Mouse (Mus musculus) hematopoietic stem cell, adult 5-6 weeks (primary cell): Measurements from ENCODE around the gene Chodl. TPM values are rescaled to one million over a fixed set of nuclear protein-coding genes. Genes with fewer than 3 reads are reported as not detected.

Experiments
- ATAC-seq, 2 experiments: fragments of 125-278 bp in 1 of 2; replicated peaks in 1 of 2; 2 replicates each; pipeline ENCODE4 v1.8.0; 2016 to 2017; ENCODE audit warnings: inconsistent platforms in 2 of 2, mild to moderate bottlenecking in 2 of 2, moderate number of reproducible peaks in 2 of 2, low read depth in 1 of 2, moderate TSS enrichment in 1 of 2; ENCODE audit not compliant: low FRiP score in 2 of 2, poor library complexity in 2 of 2, severe bottlenecking in 2 of 2, insufficient read depth in 1 of 2, low TSS enrichment in 1 of 2
- total RNA-seq: library from RNA; stranded (forward); fragments of 172-1452, 232-1000 nt; gene quantifications from 2 replicates; pipeline ENCODE4 v1.2.3, GENCODE M21; 2017

Gene Chodl
- total RNA-seq: not detected in 2 replicates

- ATAC-seq: peak; percentile 32 to 46
Observed at GRCm38 (mm10) chr16:78930382-78931286, at the start of gene Chodl. Chodl (plus strand) TSS chr16:78930948.

GRCm38 (mm10) chr16:78922644-78923043 is 8.1 kb upstream of the Chodl start:
- ATAC-seq: no peak

- ATAC-seq: peak in 1 of 2 experiments; percentile 17; a peak in 2 of 4 replicates
Observed at GRCm38 (mm10) chr16:78931287-78932025, 708 bp downstream of the Chodl start.

- no peak for ATAC-seq
Observed at GRCm38 (mm10) chr16:78934298-78934697, 3.5 kb downstream of the Chodl start.

- no peak for ATAC-seq
Observed at GRCm38 (mm10) chr16:78937755-78938154, 7.0 kb downstream of the Chodl start.

GRCm38 (mm10) chr16:78950359-78950758 is 19.6 kb downstream of the Chodl start:
- no peak for ATAC-seq

- no peak for ATAC-seq
Observed at GRCm38 (mm10) chr16:78957434-78957833, 26.7 kb downstream of the Chodl start.

- peak; percentile 46 to 60; a peak in 1 of 4 replicates for ATAC-seq
Observed at GRCm38 (mm10) chr16:78969091-78969731, 38.5 kb downstream of the Chodl start.

- no peak for ATAC-seq
Observed at GRCm38 (mm10) chr16:78974099-78974498, 43.4 kb downstream of the Chodl start.

GRCm38 (mm10) chr16:78976384-78976783 is 45.6 kb downstream of the Chodl start:
- no peak for ATAC-seq

Other genes with a start within 250 kb of the Chodl start
- gene Tmprss15, start 160.1 kb downstream of the Chodl start, total RNA-seq: not detected in 2 replicates